Mouse (Mus musculus): ENCODE data around the gene Dact3. TPM values are rescaled to one million over a fixed set of nuclear protein-coding genes. Genes with fewer than 3 reads are reported as not detected.
A peak's percentile ranks its signal among the peaks of the same experiment; 100 is the strongest.

Dact3 gene
- polyA plus RNA-seq, 1 experiment from 2014 or later = 9.5 TPM

- ATAC-seq (ENCODE audit: insufficient read depth, low FRiP score, low TSS enrichment) (no peak), DNase-seq (ENCODE audit: low spot score) (no peak)
- no peak overlapping the region for H3K27ac ChIP-seq (ENCODE audit: low read depth, low read length)
- H3K27me3 ChIP-seq (ENCODE audit: control insufficient read depth, insufficient read depth, low read length) = no peaks in the 10 kb centered on the region
- H3K4me2 ChIP-seq (ENCODE audit: low read depth) = no peak overlapping the region
- H3K4me3 ChIP-seq (ENCODE audit: low read depth, low read length) = no peak overlapping the region
- H3K36me3 ChIP-seq (ENCODE audit: control insufficient read depth, insufficient read depth, low read length) = peaks cover 20% of the 10 kb centered on the region
- no peaks in the 10 kb centered on the region for H3K9me3 ChIP-seq (ENCODE audit: control insufficient read depth, low read length)
- peaks cover 14% of the 10 kb centered on the region for H3K4me1 ChIP-seq (ENCODE audit: control insufficient read depth, insufficient read depth, low read length)
- H3K9ac ChIP-seq (ENCODE audit: low read length) = no peak overlapping the region
- WGBS = 67% methylated on average over 4 of the region's 4 CpGs
Measured at GRCm38 (mm10) chr7:16841078-16841477, 34.0 kb upstream of the Dact3 start.

- no peaks in the 10 kb centered on the region for H3K27me3 ChIP-seq (ENCODE audit: control insufficient read depth, insufficient read depth, low read length)
- ATAC-seq (ENCODE audit: insufficient read depth, low FRiP score, low TSS enrichment) = no peak
- H3K27ac ChIP-seq (ENCODE audit: low read depth, low read length) = no peak overlapping the region
- H3K4me3 ChIP-seq (ENCODE audit: low read depth, low read length) = peak overlapping the region; percentile 56
- peaks cover 20% of the 10 kb centered on the region for H3K36me3 ChIP-seq (ENCODE audit: control insufficient read depth, insufficient read depth, low read length)
- 41% methylated on average over 11 of the region's 11 CpGs for WGBS
- H3K9ac ChIP-seq (ENCODE audit: low read length) = no peak overlapping the region
- no peaks in the 10 kb centered on the region for H3K9me3 ChIP-seq (ENCODE audit: control insufficient read depth, low read length)
- DNase-seq (ENCODE audit: low spot score) = no peak
- peak overlapping the region; percentile 94 for H3K4me2 ChIP-seq (ENCODE audit: low read depth)
- H3K4me1 ChIP-seq (ENCODE audit: control insufficient read depth, insufficient read depth, low read length) = peaks cover 14% of the 10 kb centered on the region
Measured at GRCm38 (mm10) chr7:16841561-16842560, 33.3 kb upstream of the Dact3 start.

GRCm38 (mm10) chr7:16842645-16843063 is 32.5 kb upstream of the Dact3 start, which contains the start of gene Prkd2:
Gene Prkd2 (plus strand): TSS chr7:16842902.
- Histone ChIP-seq H3K4me1 (ENCODE audit: control insufficient read depth, insufficient read depth, low read length) (peaks cover 14% of the 10 kb centered on the region), H3K9ac (ENCODE audit: low read length) (peak within 1 kb of the TSS; percentile 71), H3K27ac (ENCODE audit: low read depth, low read length) (peak within 1 kb of the TSS; percentile 64; the same call in 1 of the 2 replicates), H3K4me3 (ENCODE audit: low read depth, low read length) (peak within 1 kb of the TSS; percentile 56), H3K36me3 (ENCODE audit: control insufficient read depth, insufficient read depth, low read length) (peaks cover 18% of the 10 kb centered on the region), H3K4me2 (ENCODE audit: low read depth) (peak within 1 kb of the TSS; percentile 94), H3K9me3 (ENCODE audit: control insufficient read depth, low read length) (no peaks in the 10 kb centered on the region), H3K27me3 (ENCODE audit: control insufficient read depth, insufficient read depth, low read length) (no peaks in the 10 kb centered on the region)
- DNase-seq (ENCODE audit: low spot score) (peak; percentile 90), ATAC-seq (ENCODE audit: insufficient read depth, low FRiP score, low TSS enrichment) (peak; percentile 78)
- under 1% methylated on average over 31 of the region's 32 CpGs for WGBS

GRCm38 (mm10) chr7:16843441-16844171 is 31.5 kb upstream of the Dact3 start:
- ATAC-seq (ENCODE audit: insufficient read depth, low FRiP score, low TSS enrichment) = no peak
- H3K27ac ChIP-seq (ENCODE audit: low read depth, low read length) = no peak overlapping the region

GRCm38 (mm10) chr7:16844696-16845071 is 30.4 kb upstream of the Dact3 start:
- DNase-seq (ENCODE audit: low spot score) = no peak
- Histone ChIP-seq H3K4me3 (ENCODE audit: low read depth, low read length) (no peak overlapping the region), H3K9me3 (ENCODE audit: control insufficient read depth, low read length) (no peaks in the 10 kb centered on the region), H3K27ac (ENCODE audit: low read depth, low read length) (no peak overlapping the region), H3K27me3 (ENCODE audit: control insufficient read depth, insufficient read depth, low read length) (no peaks in the 10 kb centered on the region), H3K4me2 (ENCODE audit: low read depth) (peak overlapping the region; percentile 12), H3K9ac (ENCODE audit: low read length) (no peak overlapping the region), H3K36me3 (ENCODE audit: control insufficient read depth, insufficient read depth, low read length) (peaks cover 8% of the 10 kb centered on the region), H3K4me1 (ENCODE audit: control insufficient read depth, insufficient read depth, low read length) (peaks cover 14% of the 10 kb centered on the region)
- 56% methylated on average over 3 of the region's 3 CpGs for WGBS
- ATAC-seq (ENCODE audit: insufficient read depth, low FRiP score, low TSS enrichment) = no peak

More at GRCm38 (mm10) chr7:16843441-16844171, 31.5 kb upstream of the Dact3 start:
- 2% methylated on average over 33 of the region's 33 CpGs for WGBS
- peak overlapping the region; percentile 56 for H3K4me3 ChIP-seq (ENCODE audit: low read depth, low read length)
- peak overlapping the region; percentile 71 for H3K9ac ChIP-seq (ENCODE audit: low read length)
- H3K36me3 ChIP-seq (ENCODE audit: control insufficient read depth, insufficient read depth, low read length) = peaks cover 11% of the 10 kb centered on the region
- no peaks in the 10 kb centered on the region for H3K9me3 ChIP-seq (ENCODE audit: control insufficient read depth, low read length)
- H3K4me1 ChIP-seq (ENCODE audit: control insufficient read depth, insufficient read depth, low read length) = peaks cover 14% of the 10 kb centered on the region
- peak overlapping the region; percentile 94 for H3K4me2 ChIP-seq (ENCODE audit: low read depth)
- no peak for DNase-seq (ENCODE audit: low spot score)
- no peaks in the 10 kb centered on the region for H3K27me3 ChIP-seq (ENCODE audit: control insufficient read depth, insufficient read depth, low read length)

GRCm38 (mm10) chr7:16845072-16845819 is 29.9 kb upstream of the Dact3 start:
- H3K4me3 ChIP-seq (ENCODE audit: low read depth, low read length) = 0 out of 2 replicates have a peak overlapping the region, but pooled peaks have one; percentile 6
- H3K36me3 ChIP-seq (ENCODE audit: control insufficient read depth, insufficient read depth, low read length) = peaks cover 8% of the 10 kb centered on the region; the same call in 1 of the 2 replicates
- no peak for ATAC-seq (ENCODE audit: insufficient read depth, low FRiP score, low TSS enrichment)
- 38% methylated on average over 14 of the region's 14 CpGs for WGBS
- H3K9ac ChIP-seq (ENCODE audit: low read length) = 0 out of 2 replicates have a peak overlapping the region, but pooled peaks have one; percentile 22
- H3K4me2 ChIP-seq (ENCODE audit: low read depth) = peak overlapping the region; percentile 12
- peaks cover 14% of the 10 kb centered on the region for H3K4me1 ChIP-seq (ENCODE audit: control insufficient read depth, insufficient read depth, low read length)
- no peak overlapping the region for H3K27ac ChIP-seq (ENCODE audit: low read depth, low read length)
- no peaks in the 10 kb centered on the region for H3K27me3 ChIP-seq (ENCODE audit: control insufficient read depth, insufficient read depth, low read length)
- no peak for DNase-seq (ENCODE audit: low spot score)
- H3K9me3 ChIP-seq (ENCODE audit: control insufficient read depth, low read length) = no peaks in the 10 kb centered on the region

GRCm38 (mm10) chr7:16845820-16846167 is 29.3 kb upstream of the Dact3 start:
- ATAC-seq (ENCODE audit: insufficient read depth, low FRiP score, low TSS enrichment) (no peak), DNase-seq (ENCODE audit: low spot score) (no peak)
- Histone ChIP-seq H3K9me3 (ENCODE audit: control insufficient read depth, low read length) (no peaks in the 10 kb centered on the region), H3K4me3 (ENCODE audit: low read depth, low read length) (no peak overlapping the region), H3K36me3 (ENCODE audit: control insufficient read depth, insufficient read depth, low read length) (peaks cover 9% of the 10 kb centered on the region), H3K4me1 (ENCODE audit: control insufficient read depth, insufficient read depth, low read length) (peaks cover 14% of the 10 kb centered on the region), H3K27me3 (ENCODE audit: control insufficient read depth, insufficient read depth, low read length) (no peaks in the 10 kb centered on the region), H3K9ac (ENCODE audit: low read length) (0 out of 2 replicates have a peak overlapping the region, but pooled peaks have one; percentile 22), H3K4me2 (ENCODE audit: low read depth) (peak overlapping the region; percentile 12; the same call in 1 of the 2 replicates), H3K27ac (ENCODE audit: low read depth, low read length) (no peak overlapping the region)
- 38% methylated on average over 10 of the region's 10 CpGs for WGBS

GRCm38 (mm10) chr7:16846775-16847174 is 28.3 kb upstream of the Dact3 start:
- Histone ChIP-seq H3K4me3 (ENCODE audit: low read depth, low read length) (no peak overlapping the region), H3K27ac (ENCODE audit: low read depth, low read length) (no peak overlapping the region), H3K27me3 (ENCODE audit: control insufficient read depth, insufficient read depth, low read length) (no peaks in the 10 kb centered on the region), H3K4me2 (ENCODE audit: low read depth) (no peak overlapping the region), H3K9ac (ENCODE audit: low read length) (no peak overlapping the region), H3K9me3 (ENCODE audit: control insufficient read depth, low read length) (no peaks in the 10 kb centered on the region), H3K4me1 (ENCODE audit: control insufficient read depth, insufficient read depth, low read length) (peaks cover 14% of the 10 kb centered on the region), H3K36me3 (ENCODE audit: control insufficient read depth, insufficient read depth, low read length) (peaks cover 12% of the 10 kb centered on the region)
- no peak for ATAC-seq (ENCODE audit: insufficient read depth, low FRiP score, low TSS enrichment)
- DNase-seq (ENCODE audit: low spot score) = no peak
- WGBS = 94% methylated on average over 5 of the region's 5 CpGs

Data from neural tube, embryonic 11.5 days (tissue).